Mouse (Mus musculus): ENCODE data around the gene Schip1. TPM values are rescaled to one million over a fixed set of nuclear protein-coding genes. Genes with fewer than 3 reads are reported as not detected.

Schip1 gene
- polyA plus RNA-seq, 1 experiment from 2014 or later, result 33.2 TPM

DNA sequence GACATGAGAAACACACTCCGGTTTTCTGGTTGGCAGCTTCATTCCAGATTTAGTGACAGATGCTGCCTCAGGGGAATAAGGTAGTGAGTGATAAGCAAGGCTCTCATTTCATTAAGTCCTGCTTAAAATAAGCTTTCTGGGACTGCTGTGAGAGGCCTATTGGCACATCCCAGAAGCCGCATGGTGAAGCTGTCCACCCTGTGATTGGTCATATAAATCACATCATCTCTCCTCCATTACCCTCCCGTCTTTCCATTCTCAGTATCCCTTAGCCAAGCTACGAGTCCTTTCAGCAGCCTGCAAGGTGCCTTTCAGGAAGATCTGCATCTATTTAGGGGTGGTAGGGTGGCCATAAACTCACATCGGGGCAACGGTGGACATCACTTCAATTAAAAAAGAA is 286.0 kb downstream of the Schip1 start:
- Histone ChIP-seq H3K4me2 (ENCODE audit: low read depth, low read length) (no peak overlapping the region), H3K27ac (ENCODE audit: low read length) (no peak overlapping the region), H3K27me3 (ENCODE audit: control insufficient read depth, insufficient read depth, low read length) (no peaks in the 10 kb centered on the region), H3K9ac (ENCODE audit: low read length) (no peak overlapping the region), H3K4me1 (ENCODE audit: control insufficient read depth, insufficient read depth, low read length) (no peaks in the 10 kb centered on the region), H3K9me3 (replicated peaks; ENCODE audit: control insufficient read depth, low read length) (peaks cover 5% of the 10 kb centered on the region; the same call in 1 of the 2 replicates), H3K4me3 (replicated peaks; ENCODE audit: low read length) (no peak overlapping the region), H3K36me3 (ENCODE audit: control insufficient read depth, insufficient read depth, low read length) (no peaks in the 10 kb centered on the region)
- ATAC-seq (ENCODE audit: insufficient read depth, low FRiP score), result no peak
- WGBS, result 82% methylated on average over 6 of the region's 6 CpGs

DNA sequence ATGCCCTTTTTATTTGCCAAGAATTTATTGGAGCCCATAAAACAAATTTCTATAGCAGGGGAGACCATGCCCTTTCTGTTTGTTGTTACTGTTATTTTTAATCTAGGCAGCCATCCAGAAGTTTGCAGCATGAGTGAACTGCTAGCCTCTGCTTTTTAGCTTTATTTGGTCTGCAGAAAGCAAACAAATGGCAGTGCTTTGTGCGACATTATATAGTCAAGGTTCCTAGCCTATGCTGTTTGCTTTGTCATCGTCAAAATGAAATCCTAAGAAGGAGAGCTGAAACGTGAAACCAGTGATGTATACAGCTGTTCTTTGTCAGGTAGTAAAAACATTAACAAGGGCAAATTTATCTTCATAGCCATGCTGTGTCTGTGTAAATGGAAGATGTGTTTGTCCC is 286.9 kb downstream of the Schip1 start:
- Histone ChIP-seq H3K27ac (ENCODE audit: low read length) (no peak overlapping the region), H3K9ac (ENCODE audit: low read length) (no peak overlapping the region), H3K9me3 (replicated peaks; ENCODE audit: control insufficient read depth, low read length) (peaks cover 5% of the 10 kb centered on the region; the same call in 1 of the 2 replicates), H3K4me1 (ENCODE audit: control insufficient read depth, insufficient read depth, low read length) (no peaks in the 10 kb centered on the region), H3K36me3 (ENCODE audit: control insufficient read depth, insufficient read depth, low read length) (no peaks in the 10 kb centered on the region), H3K27me3 (ENCODE audit: control insufficient read depth, insufficient read depth, low read length) (no peaks in the 10 kb centered on the region), H3K4me2 (ENCODE audit: low read depth, low read length) (no peak overlapping the region), H3K4me3 (replicated peaks; ENCODE audit: low read length) (no peak overlapping the region)
- ATAC-seq (ENCODE audit: insufficient read depth, low FRiP score), result no peak
- 15% methylated on average over 3 of the region's 3 CpGs for WGBS

GRCm38 (mm10) chr3:68352961-68353360 is 288.4 kb downstream of the Schip1 start:
- Histone ChIP-seq H3K36me3 (ENCODE audit: control insufficient read depth, insufficient read depth, low read length) (no peaks in the 10 kb centered on the region), H3K4me3 (replicated peaks; ENCODE audit: low read length) (no peak overlapping the region), H3K27me3 (ENCODE audit: control insufficient read depth, insufficient read depth, low read length) (no peaks in the 10 kb centered on the region), H3K9me3 (replicated peaks; ENCODE audit: control insufficient read depth, low read length) (peaks cover 5% of the 10 kb centered on the region; the same call in 1 of the 2 replicates), H3K4me1 (ENCODE audit: control insufficient read depth, insufficient read depth, low read length) (no peaks in the 10 kb centered on the region), H3K9ac (ENCODE audit: low read length) (no peak overlapping the region), H3K4me2 (ENCODE audit: low read depth, low read length) (no peak overlapping the region), H3K27ac (ENCODE audit: low read length) (no peak overlapping the region)
- ATAC-seq (ENCODE audit: insufficient read depth, low FRiP score), result no peak
- 83% methylated on average over 7 of the region's 7 CpGs for WGBS

GRCm38 (mm10) chr3:68353492-68353891 is 288.9 kb downstream of the Schip1 start:
- H3K27me3 ChIP-seq (ENCODE audit: control insufficient read depth, insufficient read depth, low read length), result no peaks in the 10 kb centered on the region
- no peaks in the 10 kb centered on the region for H3K4me1 ChIP-seq (ENCODE audit: control insufficient read depth, insufficient read depth, low read length)
- H3K4me2 ChIP-seq (ENCODE audit: low read depth, low read length), result no peak overlapping the region
- 44% methylated on average over 3 of the region's 3 CpGs for WGBS
- H3K9me3 ChIP-seq (replicated peaks; ENCODE audit: control insufficient read depth, low read length), result peaks cover 5% of the 10 kb centered on the region; the same call in 1 of the 2 replicates
- ATAC-seq (ENCODE audit: insufficient read depth, low FRiP score), result no peak
- H3K9ac ChIP-seq (ENCODE audit: low read length), result no peak overlapping the region
- H3K27ac ChIP-seq (ENCODE audit: low read length), result no peak overlapping the region
- H3K36me3 ChIP-seq (ENCODE audit: control insufficient read depth, insufficient read depth, low read length), result no peaks in the 10 kb centered on the region
- H3K4me3 ChIP-seq (replicated peaks; ENCODE audit: low read length), result no peak overlapping the region

- no peak overlapping the region for H3K4me2 ChIP-seq (ENCODE audit: low read depth, low read length)
- H3K36me3 ChIP-seq (ENCODE audit: control insufficient read depth, insufficient read depth, low read length), result no peaks in the 10 kb centered on the region
- H3K27me3 ChIP-seq (ENCODE audit: control insufficient read depth, insufficient read depth, low read length), result no peaks in the 10 kb centered on the region
- ATAC-seq (ENCODE audit: insufficient read depth, low FRiP score), result no peak
- no peaks in the 10 kb centered on the region for H3K4me1 ChIP-seq (ENCODE audit: control insufficient read depth, insufficient read depth, low read length)
- no peak overlapping the region for H3K27ac ChIP-seq (ENCODE audit: low read length)
- peaks cover 5% of the 10 kb centered on the region; the same call in 1 of the 2 replicates for H3K9me3 ChIP-seq (replicated peaks; ENCODE audit: control insufficient read depth, low read length)
- no peak overlapping the region for H3K4me3 ChIP-seq (replicated peaks; ENCODE audit: low read length)
- no peak overlapping the region for H3K9ac ChIP-seq (ENCODE audit: low read length)
- WGBS, result 74% methylated on average over 2 of the region's 2 CpGs
Observed at GRCm38 (mm10) chr3:68356516-68356915, 291.9 kb downstream of the Schip1 start.

DNA sequence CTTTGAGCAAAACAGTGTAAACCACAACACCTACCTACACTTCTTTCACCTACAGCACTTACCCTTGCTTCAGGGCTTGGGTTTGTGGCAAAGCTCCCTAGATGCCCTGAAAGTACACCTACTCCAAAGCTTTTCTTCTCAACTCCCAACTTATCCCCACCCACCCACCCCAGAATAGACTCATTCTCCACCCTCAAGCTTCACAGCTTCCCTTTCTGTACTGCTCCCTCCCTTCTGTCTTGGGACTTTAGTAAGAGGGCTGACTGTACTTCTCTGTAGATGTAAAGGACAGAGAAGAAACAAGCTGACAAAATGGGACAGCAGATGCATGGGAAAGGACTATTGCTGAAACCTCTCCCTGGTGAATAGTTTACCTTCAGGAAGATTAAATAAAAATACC is 303.4 kb downstream of the Schip1 start:
- no peaks in the 10 kb centered on the region for H3K36me3 ChIP-seq (ENCODE audit: control insufficient read depth, insufficient read depth, low read length)
- H3K9ac ChIP-seq (ENCODE audit: low read length), result no peak overlapping the region
- no peaks in the 10 kb centered on the region for H3K27me3 ChIP-seq (ENCODE audit: control insufficient read depth, insufficient read depth, low read length)
- no peaks in the 10 kb centered on the region for H3K4me1 ChIP-seq (ENCODE audit: control insufficient read depth, insufficient read depth, low read length)
- ATAC-seq (ENCODE audit: insufficient read depth, low FRiP score), result no peak
- no peak overlapping the region for H3K4me2 ChIP-seq (ENCODE audit: low read depth, low read length)
- H3K27ac ChIP-seq (ENCODE audit: low read length), result no peak overlapping the region
- H3K4me3 ChIP-seq (replicated peaks; ENCODE audit: low read length), result no peak overlapping the region
- no peaks in the 10 kb centered on the region for H3K9me3 ChIP-seq (replicated peaks; ENCODE audit: control insufficient read depth, low read length)

GRCm38 (mm10) chr3:68372925-68373324 is 308.3 kb downstream of the Schip1 start:
- peaks cover 4% of the 10 kb centered on the region; the same call in 1 of the 2 replicates for H3K4me1 ChIP-seq (ENCODE audit: control insufficient read depth, insufficient read depth, low read length)
- no peaks in the 10 kb centered on the region for H3K36me3 ChIP-seq (ENCODE audit: control insufficient read depth, insufficient read depth, low read length)
- H3K9me3 ChIP-seq (replicated peaks; ENCODE audit: control insufficient read depth, low read length), result no peaks in the 10 kb centered on the region
- H3K4me2 ChIP-seq (ENCODE audit: low read depth, low read length), result no peak overlapping the region
- WGBS, result no CpG with 5 or more reads among the region's 1 CpGs
- ATAC-seq (ENCODE audit: insufficient read depth, low FRiP score), result no peak
- no peak overlapping the region for H3K27ac ChIP-seq (ENCODE audit: low read length)
- H3K27me3 ChIP-seq (ENCODE audit: control insufficient read depth, insufficient read depth, low read length), result no peaks in the 10 kb centered on the region
- H3K9ac ChIP-seq (ENCODE audit: low read length), result no peak overlapping the region
- no peak overlapping the region for H3K4me3 ChIP-seq (replicated peaks; ENCODE audit: low read length)

DNA sequence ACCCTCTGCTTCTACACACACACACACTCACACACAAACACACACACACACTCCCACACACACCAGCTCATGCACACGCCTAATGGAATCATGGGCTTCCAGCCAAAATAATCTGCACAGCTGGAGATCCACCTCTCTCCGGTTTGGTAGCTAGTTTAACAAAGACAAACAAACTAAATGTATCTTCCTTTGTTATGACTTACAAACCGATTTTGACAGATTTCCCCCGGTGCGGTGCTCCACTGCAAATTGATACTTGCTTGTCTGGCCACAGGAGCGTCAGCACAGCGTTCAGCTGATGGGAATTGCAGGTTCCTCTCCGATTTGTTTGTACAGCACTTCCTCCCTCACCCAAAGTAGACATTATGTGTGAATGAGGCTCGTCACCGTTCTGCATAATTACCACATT is 310.5 kb downstream of the Schip1 start:
- Histone ChIP-seq H3K36me3 (ENCODE audit: control insufficient read depth, insufficient read depth, low read length) (no peaks in the 10 kb centered on the region), H3K4me1 (ENCODE audit: control insufficient read depth, insufficient read depth, low read length) (peaks cover 4% of the 10 kb centered on the region; the same call in 1 of the 2 replicates), H3K9me3 (replicated peaks; ENCODE audit: control insufficient read depth, low read length) (no peaks in the 10 kb centered on the region), H3K27ac (ENCODE audit: low read length) (no peak overlapping the region), H3K27me3 (ENCODE audit: control insufficient read depth, insufficient read depth, low read length) (no peaks in the 10 kb centered on the region), H3K4me2 (ENCODE audit: low read depth, low read length) (no peak overlapping the region), H3K9ac (ENCODE audit: low read length) (no peak overlapping the region), H3K4me3 (replicated peaks; ENCODE audit: low read length) (no peak overlapping the region)
- WGBS, result 21% methylated on average over 10 of the region's 10 CpGs
- peak; percentile 50; the same call in 1 of the 2 replicates for ATAC-seq (ENCODE audit: insufficient read depth, low FRiP score)

- Histone ChIP-seq H3K27ac (ENCODE audit: low read length) (no peak overlapping the region), H3K9ac (ENCODE audit: low read length) (no peak overlapping the region), H3K9me3 (replicated peaks; ENCODE audit: control insufficient read depth, low read length) (no peaks in the 10 kb centered on the region), H3K4me3 (replicated peaks; ENCODE audit: low read length) (no peak overlapping the region), H3K4me2 (ENCODE audit: low read depth, low read length) (no peak overlapping the region), H3K36me3 (ENCODE audit: control insufficient read depth, insufficient read depth, low read length) (no peaks in the 10 kb centered on the region), H3K27me3 (ENCODE audit: control insufficient read depth, insufficient read depth, low read length) (no peaks in the 10 kb centered on the region), H3K4me1 (ENCODE audit: control insufficient read depth, insufficient read depth, low read length) (peaks cover 4% of the 10 kb centered on the region; the same call in 1 of the 2 replicates)
- WGBS, result 61% methylated on average over 7 of the region's 7 CpGs
- ATAC-seq (ENCODE audit: insufficient read depth, low FRiP score), result no peak
Observed at GRCm38 (mm10) chr3:68377452-68378198, 313.0 kb downstream of the Schip1 start.

Data from stomach, embryonic 16.5 days (tissue).